Mouse (Mus musculus): Measurements from ENCODE around the gene Tjp3. TPM values are rescaled to one million over a fixed set of nuclear protein-coding genes. Genes with fewer than 3 reads are reported as not detected.
A peak's percentile ranks its signal among the peaks of the same experiment; 100 is the strongest.

Tjp3 gene
- total RNA-seq, 4 experiments from 2014 or later: 0.73 to 1.2 (median 0.90) TPM

DNA sequence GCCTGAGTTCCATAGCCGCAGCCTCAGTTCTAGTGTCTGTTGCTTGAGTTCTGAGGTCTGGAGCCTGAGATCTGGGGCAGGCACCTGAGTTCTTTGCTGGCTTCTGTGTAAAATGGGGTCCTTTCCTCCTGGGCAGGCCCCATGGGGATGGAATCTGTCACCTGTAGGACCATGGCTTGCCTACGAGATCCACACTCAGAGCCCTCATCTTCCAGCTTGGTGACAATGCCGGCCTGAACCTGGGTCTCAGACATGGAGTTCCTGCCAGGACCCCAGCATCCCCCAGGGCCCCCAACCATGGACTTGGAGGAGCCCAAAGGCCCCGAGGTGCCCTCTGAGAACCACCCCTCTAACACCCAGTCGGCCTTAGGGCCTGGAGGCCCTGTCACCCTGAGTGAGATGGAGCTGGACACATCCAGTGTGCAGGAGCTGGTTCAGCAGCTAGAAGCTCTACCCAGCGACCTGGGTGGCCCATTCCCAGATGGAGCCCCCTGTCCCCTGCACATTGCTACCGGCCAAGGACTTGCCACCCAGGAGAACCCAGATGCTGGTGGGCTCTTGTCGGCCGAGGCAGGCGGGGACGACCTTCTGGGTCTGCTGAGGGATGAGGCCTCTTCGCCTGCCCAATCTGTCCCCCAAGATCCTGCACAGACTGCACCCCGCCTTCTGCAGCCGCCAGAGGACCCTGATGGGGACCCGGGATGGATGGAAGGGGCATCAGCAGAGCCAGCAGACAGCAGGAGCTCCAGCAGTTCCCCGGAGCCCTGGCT is 22.6 kb downstream of the Tjp3 start:
- DNase-seq (ENCODE audit: low spot score in 2 of 2): no peak

DNA sequence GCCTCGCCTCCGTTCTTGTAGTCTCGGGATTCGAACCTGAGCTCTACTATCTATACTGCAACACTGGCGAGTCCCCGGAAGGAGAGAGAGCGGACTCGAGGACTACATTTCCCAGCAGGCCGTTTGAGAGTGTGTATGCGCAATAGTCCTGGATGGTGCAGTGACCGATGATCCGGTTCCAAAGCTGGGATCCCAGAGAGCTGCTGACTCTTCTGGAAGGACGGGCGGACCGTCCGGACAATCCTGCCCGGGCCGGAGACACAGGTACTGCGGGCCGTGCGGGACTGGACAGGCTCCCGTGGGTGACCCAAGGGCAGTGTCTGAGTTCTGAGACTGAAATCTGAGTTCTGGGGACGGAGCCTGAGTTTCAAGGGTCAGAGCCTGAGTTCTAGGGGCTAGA is 23.3 kb downstream of the Tjp3 start:
- DNase-seq (ENCODE audit: low spot score in 2 of 2): peak; percentile 85

DNA sequence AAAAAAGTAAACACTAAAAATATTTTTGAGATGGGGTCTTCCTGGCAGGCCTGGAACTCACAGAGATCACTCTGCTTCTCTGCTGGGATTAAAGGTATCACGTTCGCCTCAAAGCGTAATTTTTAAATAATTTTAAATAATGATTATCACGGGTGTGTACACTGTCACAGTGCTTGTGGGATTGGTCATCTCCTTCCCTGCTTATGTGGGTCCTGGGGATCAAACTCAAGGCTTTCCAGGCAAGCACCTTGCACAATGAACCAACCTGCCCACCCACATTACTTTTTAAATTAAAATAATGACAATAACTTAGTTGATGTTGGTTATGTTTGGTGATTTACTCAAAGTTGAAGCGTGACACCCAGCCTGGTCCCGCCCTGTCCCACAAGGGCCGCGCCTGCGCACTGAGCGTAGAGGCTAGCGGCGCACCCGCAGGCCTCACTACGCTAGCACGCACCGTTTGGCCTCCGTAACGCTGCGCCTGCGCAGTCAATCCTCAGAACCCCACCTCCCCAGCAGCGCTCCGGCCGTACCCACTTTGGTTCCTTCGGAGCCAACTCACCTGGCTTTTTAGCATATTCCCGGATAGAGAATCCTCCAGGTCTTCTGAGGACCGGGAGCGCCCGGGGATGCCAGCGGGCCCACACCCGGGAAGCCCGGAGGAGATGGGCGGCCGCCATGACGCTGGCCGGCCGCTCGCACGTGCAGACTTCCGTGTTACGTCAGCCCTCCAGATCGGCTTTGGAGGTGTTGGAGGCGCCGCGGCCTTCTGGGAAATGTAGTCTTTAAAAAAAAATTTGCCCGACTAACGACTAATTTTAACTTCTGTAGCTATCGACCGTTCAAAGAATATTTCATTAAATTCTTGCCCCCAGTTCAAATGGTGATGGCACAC is 24.9 kb downstream of the Tjp3 start, which contains the start of the genes Mrpl54 and Apba3:
Mrpl54 (minus strand) TSS at position 724 of the 895 bp plus-strand sequence.
Apba3 (plus strand) TSS at position 750 of the 895 bp plus-strand sequence.
- DNase-seq (ENCODE audit: low spot score in 2 of 2): peak; percentile 92 to 97

GRCm38 (mm10) chr10:81265540-81265939 is 25.8 kb downstream of the Tjp3 start:
- DNase-seq (ENCODE audit: low spot score in 2 of 2): no peak

- DNase-seq (ENCODE audit: low spot score in 2 of 2): no peak
Observed at GRCm38 (mm10) chr10:81261025-81261424, 30.4 kb downstream of the Tjp3 start.

GRCm38 (mm10) chr10:81259225-81259884 is 32.0 kb downstream of the Tjp3 start:
- DNase-seq (ENCODE audit: low spot score in 2 of 2): no peak

DNA sequence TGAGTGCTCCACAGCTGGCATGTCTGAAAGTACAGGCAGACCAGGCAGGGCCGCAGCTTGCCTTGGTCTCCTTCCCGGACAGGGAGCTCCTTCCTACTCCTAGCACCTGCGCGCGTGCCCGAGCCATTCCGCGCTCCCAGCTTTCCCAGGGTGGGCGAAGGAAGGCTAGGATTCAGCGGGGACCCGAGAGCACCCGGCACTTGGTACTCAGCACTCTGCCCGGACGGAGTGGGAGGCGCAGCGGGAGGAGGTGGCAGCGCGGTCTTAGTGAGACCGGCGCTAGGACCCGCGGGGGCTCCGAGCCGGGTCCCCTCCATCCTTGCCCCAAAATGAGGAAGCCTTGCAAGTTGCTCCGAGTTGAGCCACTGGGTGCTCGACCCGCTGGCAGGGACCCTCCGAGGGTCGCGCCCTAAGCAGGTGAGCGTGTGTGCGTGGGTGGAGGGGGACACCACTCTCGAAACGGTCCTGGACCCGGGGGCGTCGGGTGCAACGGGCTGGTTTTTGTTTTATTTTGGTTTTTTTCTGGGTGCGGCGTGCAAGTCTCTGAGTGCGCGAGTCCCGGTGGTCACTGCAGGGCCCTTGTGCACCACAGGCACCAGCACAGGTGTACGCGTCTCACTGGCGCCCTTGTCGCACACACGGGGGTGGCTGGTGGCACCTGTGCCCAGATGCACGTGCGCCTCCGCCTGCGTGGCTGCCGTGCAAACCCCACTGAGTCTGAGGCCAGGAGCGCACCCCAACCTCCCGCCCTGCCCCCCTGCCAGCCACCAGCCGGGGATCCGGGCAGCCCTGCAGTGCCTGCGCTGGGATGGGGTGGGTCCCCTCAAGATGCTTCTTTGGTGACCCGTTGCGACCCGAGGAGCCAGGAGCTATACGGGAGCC is 34.0 kb downstream of the Tjp3 start:
- DNase-seq (ENCODE audit: low spot score in 2 of 2): peak in 1 of 2 experiments; percentile 52

GRCm38 (mm10) chr10:81254886-81255285 is 36.5 kb downstream of the Tjp3 start:
- no peak for DNase-seq (ENCODE audit: low spot score in 2 of 2)

DNA sequence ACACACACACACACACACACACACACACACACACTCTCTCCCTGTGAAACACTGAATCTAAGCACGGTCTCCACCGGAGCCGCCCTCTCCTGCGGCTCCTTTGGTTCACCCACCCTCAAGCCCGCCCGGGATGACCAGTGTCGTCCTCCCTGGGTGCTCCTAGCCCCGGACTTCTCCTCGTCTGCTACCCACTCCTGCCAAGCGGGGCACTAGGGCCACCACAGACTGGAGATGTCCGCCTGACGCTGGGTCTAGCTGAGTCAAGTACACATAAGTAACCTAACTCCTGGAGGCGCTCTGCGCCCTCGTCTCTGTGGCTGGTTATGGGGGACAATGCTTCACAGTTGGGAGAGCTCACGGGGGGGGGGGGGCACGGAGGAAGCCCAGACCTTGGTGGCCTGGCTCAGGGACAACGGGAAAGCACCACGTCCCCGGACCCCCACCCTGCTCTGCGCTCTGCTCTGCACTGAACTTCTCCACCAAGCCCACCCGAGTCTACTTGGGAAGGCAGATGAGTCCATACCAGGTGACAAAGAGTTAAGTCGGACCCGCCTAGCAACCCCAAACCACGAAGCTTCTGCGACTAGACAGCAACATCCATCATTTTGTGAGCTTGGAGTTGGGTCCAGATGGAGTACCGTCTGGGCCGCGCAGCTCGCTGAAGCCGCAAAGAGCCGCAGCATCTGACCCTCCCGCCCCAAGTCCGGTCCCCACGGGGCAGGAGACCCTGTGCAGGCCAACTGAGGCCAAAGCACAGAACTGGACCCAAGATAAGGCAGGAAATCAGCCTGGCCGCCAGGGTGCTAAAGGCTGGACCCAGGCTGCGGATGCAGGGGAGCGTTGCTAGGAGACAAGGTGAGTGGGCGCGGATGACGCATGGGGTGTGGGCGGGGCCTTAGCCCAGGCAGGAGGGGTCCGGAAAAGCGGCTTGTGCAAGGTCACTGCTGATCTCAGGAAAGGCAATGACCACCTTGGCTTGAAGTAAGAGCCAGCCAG is 38.7 kb downstream of the Tjp3 start, which contains the start of gene Matk:
Matk (plus strand) TSS at position 512 of the 996 bp plus-strand sequence.
- peak; percentile 84 to 89 for DNase-seq (ENCODE audit: low spot score in 2 of 2)

GRCm38 (mm10) chr10:81249442-81249841 is 41.9 kb downstream of the Tjp3 start:
- no peak for DNase-seq (ENCODE audit: low spot score in 2 of 2)

- no peak for DNase-seq (ENCODE audit: low spot score in 2 of 2)
Observed at GRCm38 (mm10) chr10:81247804-81248203, 43.6 kb downstream of the Tjp3 start.

DNA sequence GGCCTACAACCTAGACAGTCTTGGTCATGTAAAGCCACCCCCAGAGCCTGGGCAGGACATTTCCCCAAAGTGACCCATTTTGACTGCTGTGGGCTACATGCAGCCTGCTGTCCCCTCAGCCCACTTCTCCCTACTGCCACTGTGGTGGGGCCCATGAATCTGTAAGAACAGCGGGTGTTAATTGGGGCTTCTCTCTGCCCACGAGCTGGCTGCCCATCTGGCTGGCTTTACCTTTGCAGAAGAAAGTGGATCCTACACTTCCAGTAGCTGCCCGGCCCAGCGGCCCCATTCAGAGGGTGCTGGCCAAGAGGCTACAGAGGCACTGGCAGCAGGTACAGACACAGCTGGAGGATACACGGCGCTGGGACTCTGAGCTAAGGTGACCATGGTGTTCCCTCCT is 46.2 kb downstream of the Tjp3 start:
- DNase-seq (ENCODE audit: low spot score in 2 of 2): no peak

DNA sequence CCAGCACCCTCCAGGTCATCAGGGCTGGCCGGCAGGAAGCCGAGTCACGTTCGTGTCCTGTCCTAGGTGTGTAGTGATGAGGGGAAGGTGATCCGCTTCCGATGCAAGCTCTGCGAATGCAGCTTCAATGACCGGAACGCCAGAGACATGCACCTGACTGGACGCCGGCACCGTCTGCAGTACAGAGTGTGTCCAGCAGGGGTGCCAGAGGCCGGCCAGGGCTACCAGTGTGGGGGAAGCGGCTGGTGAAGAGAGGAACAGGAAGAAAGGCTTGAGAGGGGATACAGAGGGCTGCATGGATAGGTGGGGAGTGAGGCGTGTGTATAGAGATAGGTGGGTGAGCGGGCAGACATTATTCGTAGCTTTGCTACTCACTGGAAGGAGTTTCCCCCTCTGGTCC is 46.8 kb downstream of the Tjp3 start:
- peak in 1 of 2 experiments; percentile 72 for DNase-seq (ENCODE audit: low spot score in 2 of 2)

DNA sequence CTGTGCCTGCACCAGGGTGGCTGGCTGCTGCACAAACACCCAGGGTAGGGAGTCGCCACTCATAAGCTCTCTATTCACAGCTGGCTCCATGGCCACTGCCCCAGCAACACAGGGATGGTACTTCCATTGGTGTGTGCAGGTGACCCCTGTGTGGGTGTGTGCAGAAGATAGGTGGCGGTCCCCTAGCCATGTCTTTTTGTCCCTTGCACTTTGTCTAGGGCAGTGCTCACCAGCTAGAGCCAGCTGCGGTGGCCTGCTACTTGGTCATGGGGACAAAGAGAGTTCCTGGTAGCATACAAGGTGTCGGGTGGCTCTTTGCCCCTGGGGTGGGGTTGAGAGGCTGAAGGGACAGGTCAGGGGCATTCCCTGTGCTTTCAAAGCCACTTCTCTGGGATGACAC is 47.2 kb downstream of the Tjp3 start:
- no peak for DNase-seq (ENCODE audit: low spot score in 2 of 2)

DNA sequence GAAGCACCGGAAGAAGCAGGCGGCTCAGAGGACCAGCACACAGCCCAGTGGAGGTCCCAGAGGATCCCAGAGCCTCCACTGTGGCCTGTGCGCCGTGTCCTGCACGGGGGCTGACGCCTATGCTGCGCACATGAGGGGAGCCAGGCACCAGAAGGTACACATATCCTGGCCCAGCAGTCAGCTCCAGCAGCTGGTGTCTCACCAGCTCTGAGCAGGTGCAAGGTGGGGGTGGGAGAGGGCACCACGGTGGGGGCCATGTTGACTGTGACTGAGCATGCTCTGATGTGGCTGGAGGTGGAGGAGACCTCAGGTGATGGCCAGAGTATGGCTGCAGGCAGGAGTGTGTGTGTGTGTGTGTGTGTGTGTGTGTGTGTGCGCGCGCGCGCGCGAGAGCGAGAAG is 49.4 kb downstream of the Tjp3 start:
- DNase-seq (ENCODE audit: low spot score in 2 of 2): no peak

- peak in 1 of 2 experiments; percentile 76 for DNase-seq (ENCODE audit: low spot score in 2 of 2)
Observed at GRCm38 (mm10) chr10:81240876-81241275, 50.5 kb downstream of the Tjp3 start.

GRCm38 (mm10) chr10:81238618-81239017 is 52.8 kb downstream of the Tjp3 start:
- no peak for DNase-seq (ENCODE audit: low spot score in 2 of 2)

GRCm38 (mm10) chr10:81236471-81237268 is 54.7 kb downstream of the Tjp3 start:
- no peak for DNase-seq (ENCODE audit: low spot score in 2 of 2)

All from layer of hippocampus, adult 8-10 months (tissue).